Mouse (Mus musculus) limb, embryonic 11.5 days (tissue): Measurements from ENCODE around the gene Olfr735. TPM values are rescaled to one million over a fixed set of nuclear protein-coding genes. Genes with fewer than 3 reads are reported as not detected.

ENCODE experiments used
- polyA plus RNA-seq: library from polyadenylated mRNA; unstranded; fragments of >200 nt; fragmentation: Nextera tagmentation; extraction: Ambion mirVana; gene quantifications from 2 replicates; pipeline ENCODE4 v1.2.1, GENCODE M21; 2014

The Olfr735 gene
- polyA plus RNA-seq, 1 experiment from 2014 or later, result not detected

Other genes starting within 250 kb of the Olfr735 start
- not detected in 2 replicates for gene Olfr727, start 225.7 kb downstream of the Olfr735 start, polyA plus RNA-seq
- gene Olfr728, start 206.2 kb downstream of the Olfr735 start, polyA plus RNA-seq, result not detected in 2 replicates
- 0.06 TPM in 1 of 2 replicates, not detected in the other for gene Olfr729, start 196.0 kb downstream of the Olfr735 start, polyA plus RNA-seq
- gene Olfr730, start 160.7 kb downstream of the Olfr735 start, polyA plus RNA-seq, result not detected in 2 replicates
- not detected in 2 replicates for gene Olfr731, start 107.0 kb downstream of the Olfr735 start, polyA plus RNA-seq
- gene Olfr732, start 64.7 kb downstream of the Olfr735 start, polyA plus RNA-seq, result not detected in 2 replicates
- not detected in 2 replicates for gene Olfr733, start 47.4 kb downstream of the Olfr735 start, polyA plus RNA-seq
- not detected in 2 replicates for gene Olfr734, start 22.1 kb downstream of the Olfr735 start, polyA plus RNA-seq
- gene Tlr11, start 9.0 kb upstream of the Olfr735 start, polyA plus RNA-seq, result not detected in 2 replicates
- not detected in 2 replicates for gene Olfr736, start 32.3 kb upstream of the Olfr735 start, polyA plus RNA-seq
- not detected in 2 replicates for gene Olfr738, start 58.7 kb upstream of the Olfr735 start, polyA plus RNA-seq
- not detected in 2 replicates for gene Olfr739, start 69.8 kb upstream of the Olfr735 start, polyA plus RNA-seq
- gene Olfr740, start 96.7 kb upstream of the Olfr735 start, polyA plus RNA-seq, result not detected in 2 replicates
- gene Olfr741, start 123.9 kb upstream of the Olfr735 start, polyA plus RNA-seq, result not detected in 2 replicates
- not detected in 2 replicates for gene Olfr742, start 154.7 kb upstream of the Olfr735 start, polyA plus RNA-seq
- gene Olfr743, start 173.0 kb upstream of the Olfr735 start, polyA plus RNA-seq, result not detected in 2 replicates